Mouse (Mus musculus) limb, embryonic 13.5 days (tissue): ENCODE measurements at regions not wholly inside any gene's neighbourhood (a gene's known extent, or its start where the extent isn't known, plus 50 kb on each side); places are given as distances from the start of the nearest gene placed in this dataset.

Experiments used
- ATAC-seq: fragments of 200-750 bp; cut with Nextera tagmentation; 2 replicates; pipeline ENCODE4 v1.8.0; 2017; ENCODE audit warnings: low read depth, moderate number of reproducible peaks, moderate TSS enrichment; ENCODE audit not compliant: low FRiP score
- H3K27ac ChIP-seq: fragments of 300-500 bp; sonication (generic); 2 replicates; pipeline ENCODE4 v1.5.1; 2015; ENCODE audit warnings: inconsistent platforms, mild to moderate bottlenecking, moderate library complexity
- H3K27me3 ChIP-seq: fragments of 300-500 bp; sonication (generic); 2 replicates; pipeline ENCODE4 v1.6.1; 2015; ENCODE audit warnings: mild to moderate bottlenecking, inconsistent platforms
- H3K36me3 ChIP-seq: fragments of 300-500 bp; sonication (generic); 2 replicates; pipeline ENCODE4 v1.6.1; 2015; ENCODE audit warnings: inconsistent platforms, mild to moderate bottlenecking, moderate library complexity
- H3K4me1 ChIP-seq: fragments of 300-500 bp; sonication (generic); 2 replicates; pipeline ENCODE4 v1.6.1; 2015; ENCODE audit warnings: inconsistent platforms
- H3K4me2 ChIP-seq: fragments of 300-500 bp; sonication (generic); replicated peaks from 2 replicates; pipeline ENCODE4 v1.6.1; 2015; ENCODE audit warnings: inconsistent platforms, mild to moderate bottlenecking, moderate library complexity
- H3K4me3 ChIP-seq: fragments of 300-500 bp; sonication (generic); 2 replicates; pipeline ENCODE4 v1.5.1; 2015; ENCODE audit warnings: moderate library complexity, mild to moderate bottlenecking, inconsistent platforms
- H3K9ac ChIP-seq: fragments of 300-500 bp; sonication (generic); 2 replicates; pipeline ENCODE4 v1.6.1; 2015; ENCODE audit warnings: mild to moderate bottlenecking, inconsistent platforms
- H3K9me3 ChIP-seq: fragments of 300-500 bp; sonication (generic); 2 replicates; pipeline ENCODE4 v1.6.1; 2016; ENCODE audit warnings: inconsistent platforms
- WGBS: fragments of 180-500 bp; shearing (Covaris S2); methylation state at CpG from one replicate; pipeline ENCODE4 v1.1.7; 2015; 5-methylcytosine and 5-hydroxymethylcytosine counted together

- no peak overlapping the region for H3K4me2 ChIP-seq
- no peaks in the 10 kb centered on the region for H3K27me3 ChIP-seq
- no peaks in the 10 kb centered on the region for H3K9me3 ChIP-seq
- H3K4me1 ChIP-seq: peaks cover 53% of the 10 kb centered on the region
- no peaks in the 10 kb centered on the region for H3K36me3 ChIP-seq
- no peak overlapping the region for H3K4me3 ChIP-seq
- peak overlapping the region; percentile 53; the same call in 1 of the 2 replicates for H3K27ac ChIP-seq
- peak; percentile 41; the same call in 1 of the 2 replicates for ATAC-seq
- WGBS: 14% methylated on average over 4 of the region's 4 CpGs
- H3K9ac ChIP-seq: no peak overlapping the region
Observed at GRCm38 (mm10) chr12:79890887-79891286, 221.9 kb downstream of the Zfp36l1 start.

GRCm38 (mm10) chr12:79890291-79890690, 222.5 kb downstream of the Zfp36l1 start:
- no peak for ATAC-seq
- peak overlapping the region; percentile 53 for H3K27ac ChIP-seq
- no peak overlapping the region for H3K4me2 ChIP-seq
- H3K36me3 ChIP-seq: no peaks in the 10 kb centered on the region
- peaks cover 52% of the 10 kb centered on the region for H3K4me1 ChIP-seq
- H3K9ac ChIP-seq: no peak overlapping the region
- WGBS: 94% methylated on average over 7 of the region's 7 CpGs
- no peaks in the 10 kb centered on the region for H3K9me3 ChIP-seq
- H3K4me3 ChIP-seq: no peak overlapping the region
- H3K27me3 ChIP-seq: no peaks in the 10 kb centered on the region

GRCm38 (mm10) chr12:79888812-79889211, 224.0 kb downstream of the Zfp36l1 start:
- Histone ChIP-seq H3K27ac (no peak overlapping the region), H3K4me3 (no peak overlapping the region), H3K36me3 (no peaks in the 10 kb centered on the region), H3K9ac (no peak overlapping the region), H3K4me2 (no peak overlapping the region), H3K9me3 (no peaks in the 10 kb centered on the region), H3K4me1 (peaks cover 47% of the 10 kb centered on the region), H3K27me3 (no peaks in the 10 kb centered on the region)
- WGBS: 92% methylated on average over 4 of the region's 4 CpGs
- ATAC-seq: no peak

GRCm38 (mm10) chr12:79888086-79888485, 224.7 kb downstream of the Zfp36l1 start:
- H3K4me1 ChIP-seq: peaks cover 47% of the 10 kb centered on the region
- no peaks in the 10 kb centered on the region for H3K36me3 ChIP-seq
- no peaks in the 10 kb centered on the region for H3K9me3 ChIP-seq
- H3K4me3 ChIP-seq: no peak overlapping the region
- H3K4me2 ChIP-seq: no peak overlapping the region
- peak overlapping the region; percentile 79; the same call in 1 of the 2 replicates for H3K27ac ChIP-seq
- ATAC-seq: no peak
- 75% methylated on average over 4 of the region's 4 CpGs for WGBS
- H3K9ac ChIP-seq: no peak overlapping the region
- H3K27me3 ChIP-seq: no peaks in the 10 kb centered on the region

GRCm38 (mm10) chr12:79887225-79887886, 225.5 kb downstream of the Zfp36l1 start:
- no peaks in the 10 kb centered on the region for H3K36me3 ChIP-seq
- 23% methylated on average over 12 of the region's 12 CpGs for WGBS
- no peak overlapping the region for H3K4me3 ChIP-seq
- no peak overlapping the region; the same call in 1 of the 2 replicates for H3K9ac ChIP-seq
- H3K27me3 ChIP-seq: no peaks in the 10 kb centered on the region
- peak overlapping the region; percentile 79 for H3K27ac ChIP-seq
- ATAC-seq: peak; percentile 89
- peak overlapping the region; percentile 42 for H3K4me2 ChIP-seq
- peaks cover 47% of the 10 kb centered on the region for H3K4me1 ChIP-seq
- no peaks in the 10 kb centered on the region for H3K9me3 ChIP-seq

GRCm38 (mm10) chr12:79886494-79886893, 226.3 kb downstream of the Zfp36l1 start:
- no peaks in the 10 kb centered on the region for H3K9me3 ChIP-seq
- H3K27me3 ChIP-seq: no peaks in the 10 kb centered on the region
- no peak for ATAC-seq
- WGBS: 59% methylated on average over 3 of the region's 3 CpGs
- H3K4me1 ChIP-seq: peaks cover 49% of the 10 kb centered on the region
- no peak overlapping the region for H3K9ac ChIP-seq
- H3K36me3 ChIP-seq: no peaks in the 10 kb centered on the region
- H3K4me2 ChIP-seq: peak overlapping the region; percentile 42; the same call in 1 of the 2 replicates
- H3K27ac ChIP-seq: peak overlapping the region; percentile 79
- H3K4me3 ChIP-seq: no peak overlapping the region

- Histone ChIP-seq H3K4me3 (no peak overlapping the region), H3K27ac (no peak overlapping the region), H3K4me2 (no peak overlapping the region), H3K36me3 (no peaks in the 10 kb centered on the region), H3K9me3 (no peaks in the 10 kb centered on the region), H3K4me1 (peaks cover 50% of the 10 kb centered on the region), H3K9ac (no peak overlapping the region), H3K27me3 (no peaks in the 10 kb centered on the region)
- ATAC-seq: no peak
- WGBS: 84% methylated on average over 2 of the region's 2 CpGs
Observed at GRCm38 (mm10) chr12:79885286-79885685, 227.5 kb downstream of the Zfp36l1 start.

GRCm38 (mm10) chr12:79883651-79884050, 229.2 kb downstream of the Zfp36l1 start:
- H3K27me3 ChIP-seq: no peaks in the 10 kb centered on the region
- no peaks in the 10 kb centered on the region for H3K9me3 ChIP-seq
- H3K9ac ChIP-seq: no peak overlapping the region
- 91% methylated on average over 4 of the region's 4 CpGs for WGBS
- no peak for ATAC-seq
- H3K27ac ChIP-seq: no peak overlapping the region
- H3K36me3 ChIP-seq: no peaks in the 10 kb centered on the region
- H3K4me1 ChIP-seq: peaks cover 62% of the 10 kb centered on the region
- H3K4me3 ChIP-seq: no peak overlapping the region
- no peak overlapping the region for H3K4me2 ChIP-seq

GRCm38 (mm10) chr12:79880751-79881261, 232.0 kb downstream of the Zfp36l1 start:
- WGBS: 38% methylated on average over 18 of the region's 18 CpGs
- H3K9ac ChIP-seq: no peak overlapping the region
- no peak for ATAC-seq
- H3K9me3 ChIP-seq: no peaks in the 10 kb centered on the region
- no peaks in the 10 kb centered on the region for H3K36me3 ChIP-seq
- no peak overlapping the region for H3K4me3 ChIP-seq
- peaks cover 43% of the 10 kb centered on the region for H3K4me1 ChIP-seq
- no peaks in the 10 kb centered on the region for H3K27me3 ChIP-seq
- peak overlapping the region; percentile 87 for H3K27ac ChIP-seq
- no peak overlapping the region; the same call in 1 of the 2 replicates for H3K4me2 ChIP-seq

- Histone ChIP-seq H3K9ac (no peak overlapping the region), H3K27me3 (no peaks in the 10 kb centered on the region), H3K4me1 (peaks cover 40% of the 10 kb centered on the region), H3K27ac (peak overlapping the region; percentile 87), H3K4me3 (no peak overlapping the region), H3K9me3 (no peaks in the 10 kb centered on the region), H3K4me2 (no peak overlapping the region; the same call in 1 of the 2 replicates), H3K36me3 (no peaks in the 10 kb centered on the region)
- WGBS: 57% methylated on average over 4 of the region's 4 CpGs
- no peak for ATAC-seq
Observed at GRCm38 (mm10) chr12:79880346-79880745, 232.5 kb downstream of the Zfp36l1 start.

GRCm38 (mm10) chr12:79879918-79880273, 232.9 kb downstream of the Zfp36l1 start:
- WGBS: 20% methylated on average over 9 of the region's 9 CpGs
- no peaks in the 10 kb centered on the region for H3K9me3 ChIP-seq
- peaks cover 37% of the 10 kb centered on the region for H3K4me1 ChIP-seq
- H3K27ac ChIP-seq: peak overlapping the region; percentile 87
- no peaks in the 10 kb centered on the region for H3K27me3 ChIP-seq
- peak overlapping the region; percentile 12; the same call in 1 of the 2 replicates for H3K4me2 ChIP-seq
- H3K4me3 ChIP-seq: no peak overlapping the region
- peak; percentile 42; the same call in 1 of the 2 replicates for ATAC-seq
- no peak overlapping the region for H3K9ac ChIP-seq
- H3K36me3 ChIP-seq: no peaks in the 10 kb centered on the region

GRCm38 (mm10) chr12:79879093-79879917, 233.5 kb downstream of the Zfp36l1 start:
- peak; percentile 63 for ATAC-seq
- no peaks in the 10 kb centered on the region for H3K9me3 ChIP-seq
- no peak overlapping the region for H3K4me3 ChIP-seq
- H3K4me2 ChIP-seq: peak overlapping the region; percentile 12; the same call in 1 of the 2 replicates
- no peaks in the 10 kb centered on the region for H3K36me3 ChIP-seq
- no peak overlapping the region for H3K9ac ChIP-seq
- peaks cover 40% of the 10 kb centered on the region for H3K4me1 ChIP-seq
- 11% methylated on average over 15 of the region's 15 CpGs for WGBS
- H3K27me3 ChIP-seq: no peaks in the 10 kb centered on the region
- H3K27ac ChIP-seq: peak overlapping the region; percentile 87
